Mouse (Mus musculus) erythroblast, embryonic 14.5 days (primary cell): ENCODE data around the gene Fbxl14. TPM values are rescaled to one million over a fixed set of nuclear protein-coding genes. Genes with fewer than 3 reads are reported as not detected.

Source experiments
- H3K27me3 ChIP-seq: 2 replicates; pipeline ENCODE4 v1.6.1; 2012; ENCODE audit warnings: inconsistent platforms; ENCODE audit not compliant: control insufficient read depth
- H3K36me3 ChIP-seq: 2 replicates; pipeline ENCODE4 v1.6.1; 2012; ENCODE audit warnings: mild to moderate bottlenecking, inconsistent platforms; ENCODE audit not compliant: control insufficient read depth
- H3K4me1 ChIP-seq: 2 replicates; pipeline ENCODE4 v1.6.1; 2012; ENCODE audit warnings: inconsistent platforms; ENCODE audit not compliant: control insufficient read depth
- H3K4me3 ChIP-seq: replicated peaks from 2 replicates; pipeline ENCODE3; 2012; ENCODE audit warnings: moderate library complexity, mild to moderate bottlenecking, inconsistent platforms
- H3K9me3 ChIP-seq: 2 replicates; pipeline ENCODE4 v1.6.1; 2012; ENCODE audit warnings: low read length, inconsistent platforms, mixed read lengths; ENCODE audit not compliant: control insufficient read depth
- GATA1 ChIP-seq: IDR thresholded peaks from 2 replicates; pipeline ENCODE4 v1.6.1; 2012; ENCODE audit warnings: low read length, inconsistent platforms, mixed read lengths
- TAL1 ChIP-seq: IDR thresholded peaks from 3 replicates; pipeline ENCODE4 v1.6.1; 2012; ENCODE audit warnings: low read length, inconsistent platforms, mixed read lengths
- polyA plus RNA-seq: library from polyadenylated mRNA; stranded (reverse); fragments of >175 nt; gene quantifications from 2 replicates; pipeline ENCODE4 v1.2.3, GENCODE M21; 2012

Gene Fbxl14
- polyA plus RNA-seq, 1 experiment, result 1.0 TPM

DNA sequence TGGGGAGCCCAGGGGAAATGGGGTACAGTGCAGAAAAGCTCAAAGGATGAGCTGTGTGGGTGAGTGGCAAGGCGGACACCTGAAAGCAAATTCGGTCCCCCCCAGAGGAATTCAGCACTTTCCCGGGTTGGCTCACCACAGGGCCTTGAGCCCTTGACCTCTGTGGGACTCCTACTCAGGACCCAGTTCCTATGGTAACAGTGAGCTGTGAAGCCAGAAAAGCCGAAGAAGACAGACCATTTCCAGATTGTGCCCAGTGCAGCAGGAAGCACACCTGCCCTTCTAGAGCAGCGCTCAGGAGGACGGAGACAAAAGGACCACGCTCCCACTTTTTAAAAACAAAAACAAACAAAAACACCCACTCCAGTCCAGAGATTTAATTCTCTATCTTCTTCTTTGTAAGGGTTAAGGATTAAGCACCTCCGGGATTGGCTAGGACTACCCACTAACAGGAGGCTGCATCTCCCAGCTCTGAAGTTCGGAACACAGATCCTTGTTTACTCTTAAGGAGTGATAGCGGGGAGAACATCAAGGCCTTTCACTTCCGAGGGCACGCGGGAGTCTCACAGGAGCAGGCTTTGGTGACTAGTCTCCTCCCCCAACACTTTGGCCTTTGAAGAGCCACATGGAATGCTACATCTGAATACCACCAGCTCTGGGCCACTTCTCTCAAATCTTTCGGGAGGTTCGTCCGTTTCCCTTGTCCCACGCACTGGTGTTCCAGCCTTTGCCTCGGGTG is 31.0 kb upstream of the Fbxl14 start:
- Histone ChIP-seq H3K36me3 (no peaks in the 10 kb centered on the region), H3K9me3 (no peaks in the 10 kb centered on the region), H3K4me3 (no peak overlapping the region), H3K4me1 (no peaks in the 10 kb centered on the region), H3K27me3 (peaks cover 70% of the 10 kb centered on the region)
- TF ChIP-seq GATA1 (no peak), TAL1 (no peak)

GRCm38 (mm10) chr6:119449060-119449499 is 30.4 kb upstream of the Fbxl14 start:
- H3K4me1 ChIP-seq, result no peaks in the 10 kb centered on the region
- TF ChIP-seq GATA1 (no peak), TAL1 (no peak)
- H3K9me3 ChIP-seq, result no peaks in the 10 kb centered on the region
- H3K4me3 ChIP-seq, result no peak overlapping the region
- peaks cover 75% of the 10 kb centered on the region for H3K27me3 ChIP-seq
- H3K36me3 ChIP-seq, result no peaks in the 10 kb centered on the region

GRCm38 (mm10) chr6:119450965-119451943 is 28.2 kb upstream of the Fbxl14 start:
- no peak for TF ChIP-seq GATA1
- TF ChIP-seq TAL1, result no peak
- H3K4me1 ChIP-seq, result no peaks in the 10 kb centered on the region
- no peaks in the 10 kb centered on the region for H3K9me3 ChIP-seq
- no peak overlapping the region for H3K4me3 ChIP-seq
- H3K27me3 ChIP-seq, result peaks cover 78% of the 10 kb centered on the region
- no peaks in the 10 kb centered on the region for H3K36me3 ChIP-seq

DNA sequence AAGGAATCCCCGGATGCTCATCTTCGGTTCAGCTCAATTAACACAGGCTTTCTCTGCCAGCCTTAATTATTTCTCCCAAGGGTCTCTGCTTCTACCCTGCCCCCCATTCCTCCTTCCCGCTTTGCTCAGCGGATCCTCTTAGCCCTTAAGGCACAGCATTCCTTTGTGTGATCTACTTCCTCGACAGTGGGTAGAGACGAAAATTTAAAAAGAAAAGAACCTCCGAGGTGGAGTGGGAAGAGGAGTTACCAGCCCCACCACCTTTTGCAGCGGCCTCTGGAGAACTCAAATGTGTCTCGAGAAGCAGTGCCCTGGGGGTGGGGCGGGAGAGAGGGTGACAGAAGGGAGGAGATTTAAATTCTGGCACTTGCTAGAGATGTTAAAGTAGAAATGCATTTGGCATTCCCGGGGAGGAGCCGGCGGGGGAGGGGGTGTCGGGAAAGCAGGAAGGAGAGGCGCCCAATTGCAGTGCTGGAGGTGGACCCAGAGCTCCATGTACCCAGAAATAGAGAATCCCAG is 27.4 kb upstream of the Fbxl14 start:
- Histone ChIP-seq H3K36me3 (no peaks in the 10 kb centered on the region), H3K4me3 (no peak overlapping the region), H3K27me3 (peaks cover 70% of the 10 kb centered on the region), H3K4me1 (no peaks in the 10 kb centered on the region), H3K9me3 (no peaks in the 10 kb centered on the region)
- TF ChIP-seq GATA1, result no peak
- TF ChIP-seq TAL1, result no peak

DNA sequence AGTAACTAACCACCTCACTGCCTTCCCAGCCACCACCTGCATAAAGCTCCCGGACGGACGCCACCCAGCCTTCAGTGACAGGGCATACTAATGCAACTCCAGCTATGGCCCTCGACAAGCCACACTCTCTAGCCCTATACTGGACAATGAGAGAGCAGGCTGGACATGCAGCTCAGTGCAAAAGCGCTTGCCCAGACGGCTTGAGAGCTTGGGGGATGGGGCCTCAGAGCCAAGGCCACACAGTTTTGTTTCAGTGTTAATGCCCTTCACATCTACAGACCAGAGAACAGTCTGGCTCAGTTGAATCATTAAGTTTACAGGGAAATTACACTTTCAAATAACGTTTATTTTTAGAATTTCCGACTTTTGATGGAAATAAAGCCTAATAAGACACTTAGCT is 21.3 kb upstream of the Fbxl14 start:
- Histone ChIP-seq H3K4me1 (no peaks in the 10 kb centered on the region), H3K36me3 (no peaks in the 10 kb centered on the region), H3K4me3 (no peak overlapping the region), H3K9me3 (no peaks in the 10 kb centered on the region), H3K27me3 (peaks cover 12% of the 10 kb centered on the region)
- TF ChIP-seq GATA1, result no peak
- TF ChIP-seq TAL1, result no peak

DNA sequence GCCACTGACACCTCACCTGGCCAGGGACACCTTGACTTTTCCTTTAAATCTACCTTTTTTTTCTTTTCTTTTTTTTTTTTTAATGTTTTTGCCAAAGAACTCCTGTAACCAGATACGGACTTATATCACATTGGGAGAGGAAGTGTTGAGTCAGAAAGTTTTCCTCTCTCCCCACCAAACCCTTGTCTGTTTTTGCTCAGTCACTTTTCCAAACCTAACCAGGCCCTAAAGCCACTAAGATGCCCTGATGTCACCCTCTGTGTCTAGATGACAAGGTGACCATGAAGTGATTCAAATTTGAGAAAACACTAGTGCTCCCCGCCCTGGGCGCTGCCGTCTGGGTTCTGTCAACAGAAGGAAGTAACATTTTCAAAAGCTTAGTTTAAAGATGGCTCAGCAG is 20.4 kb upstream of the Fbxl14 start:
- H3K27me3 ChIP-seq, result peaks cover 5% of the 10 kb centered on the region
- no peaks in the 10 kb centered on the region for H3K4me1 ChIP-seq
- H3K9me3 ChIP-seq, result no peaks in the 10 kb centered on the region
- no peaks in the 10 kb centered on the region for H3K36me3 ChIP-seq
- TF ChIP-seq GATA1 (no peak), TAL1 (no peak)
- H3K4me3 ChIP-seq, result no peak overlapping the region

- Histone ChIP-seq H3K36me3 (no peaks in the 10 kb centered on the region), H3K9me3 (no peaks in the 10 kb centered on the region), H3K27me3 (no peaks in the 10 kb centered on the region; the same call in 1 of the 2 replicates), H3K4me3 (no peak overlapping the region), H3K4me1 (no peaks in the 10 kb centered on the region)
- TF ChIP-seq GATA1, result no peak
- no peak for TF ChIP-seq TAL1
These were observed 19.1 kb upstream of the Fbxl14 start for GRCm38 (mm10) chr6:119460391-119460790.

GRCm38 (mm10) chr6:119466161-119466560 is 13.3 kb upstream of the Fbxl14 start:
- TF ChIP-seq GATA1, result no peak
- no peak for TF ChIP-seq TAL1
- Histone ChIP-seq H3K4me1 (no peaks in the 10 kb centered on the region), H3K9me3 (no peaks in the 10 kb centered on the region), H3K36me3 (no peaks in the 10 kb centered on the region), H3K4me3 (no peak overlapping the region), H3K27me3 (peaks cover 4% of the 10 kb centered on the region)
